Mouse (Mus musculus) MN1 (cell line): Measurements from ENCODE around the gene Gm13279.
"Not testable (repeated sequence)": the region's sequence is repeated elsewhere in the genome, so short reads cannot be mapped to it uniquely, and the experiment has no call there.

Experiments used
- DNase-seq: peaks from one replicate; pipeline ENCODE4 v3.0.0-alpha.2; 2016; ENCODE audit warnings: low spot score

The Gm13279 gene

GRCm38 (mm10) chr4:88793936-88794675 is 3.1 kb upstream of the Gm13279 start, which contains the start of gene Gm13275:
TSS of gene Gm13275 (plus strand) at chr4:88794487.
- not testable (repeated sequence) for DNase-seq

GRCm38 (mm10) chr4:88799365-88799764 is 2.2 kb downstream of the Gm13279 start, which contains the start of gene Gm13285:
TSS of gene Gm13285 (plus strand) at chr4:88799665.
- DNase-seq: not testable (repeated sequence)

- DNase-seq: not testable (repeated sequence)
Measured at GRCm38 (mm10) chr4:88802954-88803353, 5.8 kb downstream of the Gm13279 start, which contains the start of gene Gm13287. TSS of gene Gm13287 (plus strand) at chr4:88803254.

- not testable (repeated sequence) for DNase-seq
Measured at GRCm38 (mm10) chr4:88805231-88805630, 8.0 kb downstream of the Gm13279 start, which contains the start of gene Gm13288. TSS of gene Gm13288 (plus strand) at chr4:88805531.

GRCm38 (mm10) chr4:88805761-88806160 is 8.6 kb downstream of the Gm13279 start:
- not testable (repeated sequence) for DNase-seq

GRCm38 (mm10) chr4:88815928-88816327 is 18.7 kb downstream of the Gm13279 start, which contains the start of gene Ifna7:
TSS of gene Ifna7 (plus strand) at chr4:88816228.
- no peak for DNase-seq

- DNase-seq: no peak
Measured at GRCm38 (mm10) chr4:88819659-88820058, 22.5 kb downstream of the Gm13279 start, which contains the start of gene Ifna11. TSS of gene Ifna11 (plus strand) at chr4:88819959.

GRCm38 (mm10) chr4:88822995-88823394 is 25.8 kb downstream of the Gm13279 start:
- DNase-seq: peak; percentile 10

- DNase-seq: not testable (repeated sequence)
Measured at GRCm38 (mm10) chr4:88827116-88827515, 29.9 kb downstream of the Gm13279 start, which contains the start of gene Ifna6. TSS of gene Ifna6 (plus strand) at chr4:88827416.

GRCm38 (mm10) chr4:88830523-88830922 is 33.3 kb downstream of the Gm13279 start:
- DNase-seq: no peak

- DNase-seq: not testable (repeated sequence)
Measured at GRCm38 (mm10) chr4:88835225-88835624, 38.0 kb downstream of the Gm13279 start, which contains the start of gene Ifna5. TSS of gene Ifna5 (plus strand) at chr4:88835525.

GRCm38 (mm10) chr4:88838828-88839227 is 41.6 kb downstream of the Gm13279 start:
- DNase-seq: no peak

GRCm38 (mm10) chr4:88840058-88840457 is 42.9 kb downstream of the Gm13279 start:
- no peak for DNase-seq

- DNase-seq: no peak
Measured at GRCm38 (mm10) chr4:88841438-88841911, 44.3 kb downstream of the Gm13279 start, which contains the start of gene Ifna4. TSS of gene Ifna4 (plus strand) at chr4:88841861.

GRCm38 (mm10) chr4:88845334-88845733 is 48.1 kb downstream of the Gm13279 start:
- no peak for DNase-seq
